Mouse (Mus musculus): ENCODE measurements around the gene Ttc27.

DNA sequence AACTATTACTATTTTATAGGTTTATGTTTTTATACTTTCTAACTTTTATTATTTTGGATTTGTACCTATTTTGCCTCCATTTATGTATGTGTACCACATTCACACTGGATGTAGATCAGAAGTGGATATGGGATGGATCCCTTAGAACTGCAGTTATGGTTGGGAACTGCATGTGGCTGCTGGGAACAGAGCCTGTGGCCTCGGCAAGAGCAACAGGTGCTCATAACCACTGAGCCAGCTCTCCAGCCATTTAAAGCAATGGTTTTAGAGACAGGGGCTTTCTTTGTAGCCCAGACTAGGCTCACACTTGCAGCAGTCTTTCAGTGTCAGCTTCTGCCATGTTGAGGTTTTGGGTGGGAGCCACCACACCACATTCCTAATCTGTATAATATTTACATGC, 32.1 kb downstream of the Ttc27 start:
- TF ChIP-seq POLR2A (IDR thresholded peaks at IDR 0.05; ENCODE audit: control insufficient read depth, low read depth, low read length) (no peak), CTCF (IDR thresholded peaks at IDR 0.05; ENCODE audit: control insufficient read depth, insufficient read depth, insufficient replicate concordance, low read depth, low read length) (no peak)

Measured in testis, adult 2 months (tissue).